Mouse (Mus musculus) liver, embryonic 14.5 days (tissue): ENCODE data around the gene Slc30a6.

ENCODE experiments used
- CTCF ChIP-seq: IDR thresholded peaks from 2 replicates; pipeline ENCODE4 v1.5.1; 2016; ENCODE audit warnings: antibody characterized with exemption, low read depth, control low read depth
- EP300 ChIP-seq: IDR thresholded peaks from 2 replicates; pipeline ENCODE4 v1.6.1; 2016; ENCODE audit warnings: antibody characterized with exemption, low read depth

- TF ChIP-seq CTCF (no peak), EP300 (no peak)
Measured at GRCm38 (mm10) chr17:74454660-74455059, 59.3 kb downstream of the Slc30a6 start.
